Mouse (Mus musculus) kidney, postnatal 4 days (tissue): ENCODE results near the gene Bmp7.

Experiments used
- DNase-seq, 2 experiments: peaks; one replicate each; pipeline ENCODE4 v3.0.0; 2021; ENCODE audit warnings: mixed read lengths in 2 of 2

Bmp7 gene

GRCm38 (mm10) chr2:172940003-172940798 lies at the start of gene Bmp7:
Bmp7 (minus strand) TSS chr2:172940321.
- DNase-seq = peak; percentile 83 to 92

- DNase-seq = peak in 1 of 2 experiments; percentile 55
These were observed 42.8 kb upstream of the Bmp7 start for GRCm38 (mm10) chr2:172982776-172983561.

GRCm38 (mm10) chr2:172979666-172980345 lies 39.7 kb upstream of the Bmp7 start:
- DNase-seq = no peak

GRCm38 (mm10) chr2:172978131-172978633 lies 38.1 kb upstream of the Bmp7 start:
- DNase-seq = no peak

- peak in 1 of 2 experiments; percentile 37 for DNase-seq
These were observed 37.4 kb upstream of the Bmp7 start, which contains the start of gene Spo11 for GRCm38 (mm10) chr2:172977409-172978130. Spo11 (plus strand) TSS chr2:172977700.

GRCm38 (mm10) chr2:172976661-172977238 lies 36.6 kb upstream of the Bmp7 start:
- DNase-seq = peak in 1 of 2 experiments; percentile 30

GRCm38 (mm10) chr2:172975159-172975558 lies 35.0 kb upstream of the Bmp7 start:
- DNase-seq = no peak

GRCm38 (mm10) chr2:172974701-172975100 lies 34.6 kb upstream of the Bmp7 start:
- no peak for DNase-seq

- no peak for DNase-seq
These were observed 33.9 kb upstream of the Bmp7 start for GRCm38 (mm10) chr2:172973806-172974565.

GRCm38 (mm10) chr2:172971865-172972264 lies 31.7 kb upstream of the Bmp7 start:
- DNase-seq = no peak

- DNase-seq = no peak
These were observed 26.4 kb upstream of the Bmp7 start for GRCm38 (mm10) chr2:172966480-172966879.

- DNase-seq = peak; percentile 45 to 69
These were observed 25.1 kb upstream of the Bmp7 start for GRCm38 (mm10) chr2:172965249-172965648.

GRCm38 (mm10) chr2:172961211-172961610 lies 21.1 kb upstream of the Bmp7 start:
- peak in 1 of 2 experiments; percentile 53 for DNase-seq

GRCm38 (mm10) chr2:172960350-172960749 lies 20.2 kb upstream of the Bmp7 start:
- DNase-seq = no peak

- peak in 1 of 2 experiments; percentile 64 for DNase-seq
These were observed 19.1 kb upstream of the Bmp7 start for GRCm38 (mm10) chr2:172959006-172959768.

GRCm38 (mm10) chr2:172958579-172958978 lies 18.5 kb upstream of the Bmp7 start:
- peak in 1 of 2 experiments; percentile 55 for DNase-seq

- no peak for DNase-seq
These were observed 11.9 kb upstream of the Bmp7 start for GRCm38 (mm10) chr2:172951976-172952375.

GRCm38 (mm10) chr2:172950722-172951121 lies 10.6 kb upstream of the Bmp7 start:
- no peak for DNase-seq

GRCm38 (mm10) chr2:172950119-172950676 lies 10.1 kb upstream of the Bmp7 start:
- peak in 1 of 2 experiments; percentile 44 for DNase-seq

GRCm38 (mm10) chr2:172949051-172949450 lies 8.9 kb upstream of the Bmp7 start:
- DNase-seq = no peak
